12 mouse cellular contexts compared by ENCODE assay signal in genomic region chr3:68243239-68243638, GRCm38 (mm10).
"Had no signal": no experiment of that assay in that cellular context is flagged by ENCODE, and none has a peak within 500 bp of the region (broad histone marks: within the 10 kb centered on the region; RNA-seq: fewer than 3 reads in every experiment).

No protein-coding gene starts in this region.

- H3K27me3 ChIP-seq: intestine, embryonic 15.5 days; kidney, embryonic 15.5 days; liver, embryonic 13.5 days; midbrain, embryonic 12.5 days had no signal

- H3K9ac ChIP-seq: intestine, embryonic 15.5 days; kidney, embryonic 15.5 days; liver, embryonic 13.5 days; liver, postnatal 0 days; midbrain, embryonic 12.5 days had no signal

- ATAC-seq: intestine, embryonic 15.5 days; liver, postnatal 0 days; midbrain, embryonic 16.5 days had no signal

- H3K36me3 ChIP-seq: intestine, embryonic 15.5 days; kidney, embryonic 15.5 days; liver, embryonic 13.5 days; midbrain, embryonic 12.5 days had no signal

- H3K4me2 ChIP-seq: intestine, embryonic 15.5 days; kidney, embryonic 15.5 days; liver, embryonic 13.5 days; midbrain, embryonic 12.5 days had no signal

- H3K4me3 ChIP-seq: intestine, embryonic 15.5 days; kidney, embryonic 15.5 days; left cerebral cortex, adult 2 months; liver, embryonic 13.5 days; midbrain, embryonic 12.5 days had no signal

- DNase-seq: kidney, adult 2 months; kidney, postnatal 14 days; liver; liver, embryonic 13.5 days; liver, postnatal 0 days; right cerebral cortex, postnatal 14 days; thymus, postnatal 4 days had no signal

- H3K9me3 ChIP-seq: intestine, embryonic 15.5 days; kidney, embryonic 15.5 days; liver, embryonic 13.5 days; midbrain, embryonic 12.5 days had no signal

- H3K27ac ChIP-seq: intestine, embryonic 15.5 days; kidney, embryonic 15.5 days; left cerebral cortex, adult 2 months; liver, embryonic 13.5 days; midbrain, embryonic 12.5 days had no signal

- H3K4me1 ChIP-seq: intestine, embryonic 15.5 days; kidney, embryonic 15.5 days; liver, embryonic 13.5 days; midbrain, embryonic 12.5 days had no signal
